Mouse (Mus musculus) cerebellum, adult 11 months (tissue): ENCODE measurements around the gene Mthfr.

Source experiments
- DNase-seq: peaks from one replicate; pipeline ENCODE4 v3.0.0; 2022

Mthfr gene

DNA sequence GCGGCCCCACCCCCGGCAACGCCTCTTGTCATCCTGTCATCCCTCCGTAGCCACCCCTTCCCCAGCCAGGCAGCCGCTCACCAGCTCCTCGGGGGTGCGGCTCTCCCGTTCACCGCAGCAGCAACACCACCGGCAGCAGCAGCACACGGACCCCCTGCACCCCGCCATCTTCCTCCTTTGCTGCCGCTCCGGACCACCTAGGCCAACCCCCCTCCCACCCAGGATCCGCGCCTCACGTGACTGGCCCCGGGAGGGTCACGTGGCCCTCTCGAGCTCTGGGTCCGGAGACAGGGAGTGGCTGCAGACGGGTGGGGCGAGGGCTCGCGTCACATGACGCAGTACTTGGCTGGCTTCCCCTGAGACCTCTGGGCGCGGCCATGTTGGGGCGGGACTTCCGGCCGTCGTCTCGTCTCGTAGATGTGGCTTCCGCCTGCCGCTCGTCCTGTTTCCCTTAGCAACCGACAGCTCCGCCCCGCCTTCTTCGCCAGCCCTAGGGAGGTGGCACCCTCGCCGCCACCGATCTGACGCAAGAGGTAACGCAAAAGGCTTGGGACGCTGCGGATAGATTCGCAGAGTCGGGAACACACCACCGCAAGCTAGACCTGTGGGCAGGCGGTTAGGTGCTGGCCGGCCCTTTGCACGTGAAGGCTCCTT is at the start of gene Mthfr, which contains the start of gene Clcn6:
Gene Mthfr, plus strand, starts transcription at position 478 of the 654 bp plus-strand sequence.
Gene Clcn6, minus strand, starts transcription at position 222 of the 654 bp plus-strand sequence.
- peak; percentile 100 for DNase-seq

GRCm38 (mm10) chr4:147993571-147994095 is 45.2 kb upstream of the Mthfr start:
- no peak for DNase-seq

DNA sequence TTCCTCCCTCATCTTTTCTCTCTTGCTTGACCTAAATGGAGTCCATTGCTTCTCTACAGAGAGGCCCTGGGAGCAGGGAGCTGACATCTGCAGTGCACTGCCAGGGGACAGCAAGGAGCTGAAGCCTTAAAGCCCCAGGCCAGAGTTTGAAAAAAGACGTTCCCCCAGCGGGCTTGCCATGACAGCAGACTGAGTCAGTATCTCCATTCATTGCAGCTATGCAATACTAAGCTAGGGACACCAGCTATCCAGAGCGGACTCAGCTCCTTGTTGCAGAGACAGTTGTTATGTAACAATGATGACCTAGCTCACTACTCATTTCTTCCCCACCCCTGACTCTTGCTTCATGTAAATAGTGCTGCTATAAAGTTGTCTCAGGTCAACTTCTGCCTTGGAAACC is 43.6 kb upstream of the Mthfr start:
- DNase-seq: no peak

GRCm38 (mm10) chr4:148000202-148000772 is 38.6 kb upstream of the Mthfr start, which contains the start of gene Nppa:
Gene Nppa (plus strand): TSS chr4:148000722.
- DNase-seq: no peak

DNA sequence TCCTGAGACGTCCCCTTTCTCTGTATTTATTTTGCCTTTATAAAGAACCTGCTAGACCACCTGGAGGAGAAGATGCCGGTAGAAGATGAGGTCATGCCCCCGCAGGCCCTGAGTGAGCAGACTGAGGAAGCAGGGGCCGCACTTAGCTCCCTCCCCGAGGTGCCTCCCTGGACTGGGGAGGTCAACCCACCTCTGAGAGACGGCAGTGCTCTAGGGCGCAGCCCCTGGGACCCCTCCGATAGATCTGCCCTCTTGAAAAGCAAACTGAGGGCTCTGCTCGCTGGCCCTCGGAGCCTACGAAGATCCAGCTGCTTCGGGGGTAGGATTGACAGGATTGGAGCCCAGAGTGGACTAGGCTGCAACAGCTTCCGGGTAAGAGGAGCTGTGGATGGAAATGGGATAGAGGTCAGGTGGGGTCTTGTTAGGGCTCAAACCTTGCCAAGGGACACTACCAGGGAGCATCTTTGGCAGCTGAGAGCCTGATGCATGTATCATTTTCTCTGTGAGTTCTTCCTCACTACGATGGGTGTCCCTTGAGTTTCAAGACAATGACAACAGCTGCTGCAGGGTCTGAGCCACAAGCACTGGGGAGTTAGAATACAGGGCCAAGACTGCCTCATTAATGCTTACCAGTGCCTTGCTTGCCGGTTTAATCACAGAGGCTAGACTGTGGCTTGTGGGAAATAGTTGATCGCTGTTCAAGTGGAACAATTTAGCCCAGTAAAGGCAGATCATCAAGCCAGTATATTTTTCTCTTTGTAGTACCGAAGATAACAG is 37.7 kb upstream of the Mthfr start:
- no peak for DNase-seq

DNA sequence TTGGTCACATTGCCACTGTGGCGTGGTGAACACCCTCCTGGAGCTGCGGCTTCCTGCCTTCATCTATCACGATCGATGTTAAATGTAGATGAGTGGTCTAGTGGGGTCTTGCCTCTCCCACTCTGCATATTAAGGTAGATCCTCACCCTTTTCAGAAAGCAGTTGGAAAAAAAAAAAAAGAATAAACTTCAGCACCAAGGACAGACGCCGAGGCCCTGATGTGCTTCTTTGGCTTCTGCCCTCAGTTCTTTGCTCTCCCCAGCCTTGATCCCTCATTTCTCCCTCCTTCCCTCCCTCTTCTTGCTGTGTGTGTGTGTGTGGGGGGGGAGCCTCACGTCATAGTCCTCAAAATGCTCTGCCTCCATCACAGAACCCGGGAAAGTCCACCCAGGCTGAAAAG is 37.0 kb upstream of the Mthfr start:
- no peak for DNase-seq

- DNase-seq: no peak
Measured at GRCm38 (mm10) chr4:148004361-148004760, 34.5 kb upstream of the Mthfr start.

DNA sequence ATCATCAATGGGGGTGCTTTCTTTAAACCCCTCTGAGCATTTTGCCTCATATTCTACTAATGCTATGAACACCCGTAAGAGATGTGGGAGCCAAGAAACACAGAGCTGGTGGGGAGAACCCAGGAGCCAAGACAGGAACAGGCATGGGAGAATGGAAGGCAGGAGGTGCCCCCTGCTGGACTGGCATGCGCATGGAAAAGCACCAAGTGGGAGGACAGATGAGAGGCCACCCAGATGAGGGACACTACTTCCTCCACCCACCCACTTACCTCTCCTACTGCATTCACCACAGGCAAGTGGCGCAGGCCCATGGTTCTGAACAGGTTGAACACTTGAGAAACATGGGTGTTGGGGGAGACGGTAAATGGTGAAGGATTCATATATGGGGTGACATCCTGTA is 30.5 kb upstream of the Mthfr start:
- no peak for DNase-seq

- DNase-seq: no peak
Measured at GRCm38 (mm10) chr4:148009641-148010040, 29.2 kb upstream of the Mthfr start.

GRCm38 (mm10) chr4:148011332-148011731 is 27.5 kb upstream of the Mthfr start:
- DNase-seq: no peak

DNA sequence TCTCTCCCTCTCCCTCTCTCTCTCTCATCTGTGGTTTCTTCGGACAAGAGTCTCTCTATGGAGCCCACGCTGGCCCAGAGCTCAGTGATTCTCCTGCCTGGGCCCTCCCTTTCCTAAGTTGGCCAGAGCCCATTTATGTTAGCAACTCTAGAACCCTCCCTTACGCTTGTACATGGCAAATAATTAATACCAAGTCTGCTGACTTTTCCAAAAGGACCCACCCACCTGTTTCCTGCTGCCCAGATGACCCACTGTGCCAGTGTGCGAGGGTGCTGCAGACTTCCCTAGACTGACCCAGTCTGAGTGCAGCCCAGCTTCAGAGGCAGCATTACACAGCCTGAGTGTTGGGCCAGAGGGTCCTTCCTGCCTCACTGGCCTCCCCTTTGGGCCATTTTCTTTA is 26.7 kb upstream of the Mthfr start:
- no peak for DNase-seq

- DNase-seq: no peak
Measured at GRCm38 (mm10) chr4:148015418-148015817, 23.5 kb upstream of the Mthfr start.

GRCm38 (mm10) chr4:148016981-148017380 is 21.9 kb upstream of the Mthfr start:
- DNase-seq: no peak

- no peak for DNase-seq
Measured at GRCm38 (mm10) chr4:148018410-148018809, 20.5 kb upstream of the Mthfr start.

- DNase-seq: no peak
Measured at GRCm38 (mm10) chr4:148024003-148024402, 14.9 kb upstream of the Mthfr start.

- no peak for DNase-seq
Measured at GRCm38 (mm10) chr4:148029297-148029696, 9.6 kb upstream of the Mthfr start.

DNA sequence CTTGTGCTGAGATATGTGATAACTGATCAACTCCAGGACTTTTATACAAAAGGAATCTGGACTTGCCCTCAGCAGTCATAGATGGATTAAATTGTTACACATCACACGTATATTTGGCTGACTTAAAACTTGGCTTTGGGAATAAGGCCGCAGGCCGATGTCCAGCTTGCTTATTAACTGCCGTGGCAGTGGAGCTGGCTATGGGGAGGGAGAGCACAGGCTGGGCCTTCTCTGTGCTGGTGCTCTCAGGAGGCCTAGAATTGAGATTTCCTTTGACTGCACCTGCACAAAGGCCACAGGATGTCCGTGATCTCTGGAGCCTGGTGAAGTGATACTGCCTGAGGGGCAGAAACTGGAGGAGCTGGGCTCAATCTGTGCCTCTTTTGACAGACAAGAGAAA is 8.4 kb upstream of the Mthfr start:
- no peak for DNase-seq

- DNase-seq: no peak
Measured at GRCm38 (mm10) chr4:148033858-148034410, 4.9 kb upstream of the Mthfr start.

DNA sequence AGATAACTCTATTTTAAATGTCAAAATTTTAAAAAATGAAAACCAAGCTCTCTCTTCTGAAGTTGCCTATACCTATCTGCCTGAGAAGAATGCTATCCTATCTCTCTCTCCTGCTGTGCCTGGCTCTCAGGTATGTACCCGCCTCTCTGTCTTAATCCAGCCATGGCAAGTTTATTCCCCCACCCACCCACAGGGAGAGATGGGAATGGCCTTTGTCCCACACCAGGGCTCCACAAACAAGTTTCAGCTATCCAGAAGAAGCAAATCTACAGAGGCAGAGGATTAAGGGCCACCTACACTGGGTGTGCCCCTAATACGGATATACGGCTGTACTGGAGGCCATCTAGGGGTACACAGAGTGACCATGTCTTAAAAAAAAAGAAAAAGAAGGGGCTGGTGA is 3.4 kb upstream of the Mthfr start:
- DNase-seq: no peak

- no peak for DNase-seq
Measured at GRCm38 (mm10) chr4:148038079-148038599, 738 bp upstream of the Mthfr start.

GRCm38 (mm10) chr4:148039254-148040028 is 564 bp downstream of the Mthfr start:
- DNase-seq: no peak
